Mouse (Mus musculus) spleen, postnatal 10 days (tissue): Measurements from ENCODE around the gene Hmox2.
A peak's percentile ranks its signal among the peaks of the same experiment; 100 is the strongest.

ENCODE experiments used
- DNase-seq, 2 experiments: peaks; one replicate each; pipeline ENCODE4 v3.0.0; 2021 to 2022; ENCODE audit warnings: low spot score in 2 of 2

Hmox2 gene

DNA sequence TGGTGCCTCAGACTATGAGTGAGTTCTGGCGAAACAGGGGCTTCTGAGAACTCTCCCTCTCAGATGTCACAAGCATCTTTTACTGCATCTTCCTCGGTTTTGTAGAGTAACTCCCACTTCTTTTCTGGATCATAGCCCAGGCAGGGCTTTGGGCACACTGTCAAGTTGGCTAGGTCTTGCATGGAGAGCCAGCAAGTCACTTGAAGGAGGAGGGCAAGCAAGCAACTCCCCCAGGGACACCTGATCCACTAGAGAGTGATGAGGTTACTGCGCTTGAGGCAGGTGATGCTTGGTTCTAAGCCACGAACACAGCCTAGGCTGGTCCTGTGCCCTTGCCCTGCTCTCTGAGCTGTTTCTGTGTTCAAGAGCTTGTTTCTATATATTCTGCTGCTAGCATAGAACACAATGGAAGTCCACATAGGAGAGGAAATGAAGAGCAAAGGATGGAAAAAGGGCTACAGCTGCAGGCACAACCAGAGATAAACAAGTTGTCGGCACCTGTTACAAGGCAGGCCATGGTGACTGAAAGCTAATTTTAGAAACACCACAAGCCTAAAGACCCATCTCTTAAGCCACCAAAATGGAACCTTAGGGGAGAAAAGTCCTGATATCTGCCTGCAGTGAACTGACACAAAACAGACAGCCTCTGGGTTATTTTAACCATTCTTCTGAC, 55.5 kb downstream of the Hmox2 start:
- peak in 1 of 2 experiments; percentile 22 for DNase-seq

DNA sequence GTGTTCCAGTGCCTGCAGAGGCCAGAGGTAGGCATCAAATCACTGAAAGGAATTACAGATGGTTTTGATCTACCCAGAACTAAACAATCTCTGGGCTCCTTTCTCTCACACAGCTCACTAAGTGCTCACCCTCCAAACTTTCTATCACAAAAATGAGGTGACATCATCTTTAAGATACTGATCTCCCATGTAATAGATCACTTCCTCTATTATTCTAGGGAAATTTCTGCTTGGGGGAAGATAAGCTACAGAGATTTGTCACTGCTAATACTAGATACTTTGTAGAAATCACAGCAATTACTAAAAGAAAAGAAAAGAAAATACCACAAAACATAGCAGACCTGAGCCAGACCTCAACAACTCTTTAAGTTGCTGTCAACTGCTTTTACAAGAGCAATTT, 56.4 kb downstream of the Hmox2 start:
- no peak for DNase-seq

DNA sequence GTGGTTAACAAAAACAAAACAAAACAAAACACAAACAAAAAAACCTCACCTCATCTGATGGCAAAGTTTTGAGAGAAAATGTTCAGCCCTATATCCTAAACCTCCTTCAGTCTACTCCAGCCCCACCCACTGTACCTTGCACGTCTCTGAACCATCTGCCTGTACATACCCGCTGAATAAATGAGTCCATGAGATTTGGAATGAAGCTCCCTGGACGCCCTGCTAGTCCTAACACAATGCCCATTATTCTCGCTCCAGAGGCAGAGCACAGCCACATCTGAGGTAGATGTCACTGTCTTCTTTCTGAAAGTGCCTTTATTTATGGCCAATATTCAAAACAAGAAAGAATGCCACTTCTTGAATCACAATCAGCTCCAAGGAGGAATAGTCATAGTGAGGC, 59.5 kb downstream of the Hmox2 start:
- no peak for DNase-seq

DNA sequence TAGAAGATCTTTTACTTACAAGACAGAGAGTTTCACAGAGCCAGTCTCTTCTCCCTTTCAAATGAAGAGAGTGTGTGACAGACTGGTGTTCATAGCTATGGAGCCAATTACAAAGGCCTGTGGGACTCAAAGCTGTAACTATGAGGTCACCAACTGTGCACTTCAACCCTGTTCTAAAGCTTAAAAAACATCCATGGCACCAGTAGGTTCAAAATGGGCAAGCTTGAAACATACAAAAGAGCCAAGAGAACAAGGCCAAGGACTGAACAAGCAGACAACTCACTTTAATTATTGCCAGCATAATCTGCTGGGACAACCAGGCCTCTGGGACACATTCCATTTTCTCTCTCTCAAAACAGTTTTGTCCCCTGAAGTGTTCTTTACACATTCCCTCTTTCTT, 62.0 kb downstream of the Hmox2 start:
- DNase-seq = no peak

DNA sequence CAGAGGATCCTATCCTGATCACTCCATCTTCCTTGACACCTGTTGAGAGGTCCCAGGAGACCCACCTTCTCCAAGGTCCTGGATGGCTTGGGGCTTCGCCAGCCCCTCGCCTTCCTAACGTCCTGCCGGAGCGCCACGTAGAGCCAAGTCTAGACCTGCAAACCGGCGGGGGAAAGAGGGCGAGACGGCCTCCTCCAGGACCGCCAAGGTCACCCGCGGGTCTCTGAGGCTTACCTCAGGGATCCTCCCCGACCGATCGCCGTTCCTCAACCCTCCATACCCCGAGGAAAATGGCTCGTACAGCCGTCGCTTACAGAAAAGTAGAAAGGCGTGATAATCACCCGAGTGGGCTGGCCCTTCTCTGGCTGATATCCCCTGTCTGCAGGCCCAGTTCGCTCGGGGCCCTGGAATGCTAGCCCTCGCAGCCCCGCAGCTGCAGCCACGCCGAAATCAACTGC, 63.2 kb downstream of the Hmox2 start:
- DNase-seq = no peak

DNA sequence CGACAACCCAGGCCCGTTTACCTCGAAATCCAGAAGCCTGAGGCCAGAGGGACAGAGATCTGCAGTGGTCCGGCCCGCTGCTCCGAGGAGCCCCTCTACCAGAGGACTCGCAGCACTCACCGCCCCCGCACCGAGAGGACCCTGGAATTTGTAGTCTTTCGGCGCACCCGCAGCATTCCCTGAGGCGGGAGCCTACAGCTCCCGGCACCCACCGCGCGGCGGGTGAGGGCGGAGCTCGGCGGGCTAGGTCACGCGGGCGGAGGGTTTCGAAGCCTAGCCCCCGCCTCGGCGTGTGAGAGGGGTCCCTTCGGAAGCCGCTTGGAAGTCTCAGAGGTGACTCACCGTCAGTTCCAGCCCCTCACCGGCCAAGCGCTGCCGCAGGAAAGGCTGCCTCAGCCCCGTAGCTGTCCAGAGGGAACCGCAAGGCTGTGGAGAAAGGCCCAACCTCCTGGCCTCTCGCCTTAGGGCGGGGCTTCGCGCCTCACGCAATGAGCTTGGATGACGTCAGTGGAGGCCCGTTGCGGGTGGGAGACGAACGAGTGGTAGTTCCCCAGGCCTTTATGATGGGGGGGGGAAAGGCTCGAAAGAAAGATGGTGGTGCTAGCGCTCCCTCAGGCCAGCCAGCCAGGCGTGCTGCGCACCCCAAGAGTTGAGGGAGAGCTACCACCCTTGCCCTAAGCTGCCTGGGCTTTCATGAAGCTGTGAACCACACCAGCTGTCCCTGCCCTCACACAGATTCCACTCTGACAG, 63.8 kb downstream of the Hmox2 start, which contains the start of gene Cdip1:
Gene Cdip1 (minus strand): TSS at position 483 of the 750 bp plus-strand sequence.
- DNase-seq = peak; percentile 92 to 94

DNA sequence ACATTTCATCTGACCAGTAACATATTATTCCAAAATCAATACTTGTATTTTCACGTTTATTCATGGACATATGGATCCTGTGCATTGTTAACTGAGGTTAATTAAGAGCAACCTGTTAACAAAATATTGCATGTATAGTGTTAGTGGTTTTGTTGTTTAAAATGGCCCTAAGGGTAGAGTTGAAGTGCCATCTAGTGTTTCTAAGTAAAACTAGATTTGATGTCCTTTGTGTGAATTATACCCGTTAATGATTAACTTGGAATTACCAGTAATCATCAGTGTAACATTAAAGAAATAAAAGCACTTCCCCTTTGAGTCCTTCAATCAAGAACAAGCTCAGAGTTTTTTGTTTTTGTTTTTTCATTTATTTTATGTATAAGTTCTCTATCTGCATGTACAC, 65.2 kb downstream of the Hmox2 start:
- no peak for DNase-seq

DNA sequence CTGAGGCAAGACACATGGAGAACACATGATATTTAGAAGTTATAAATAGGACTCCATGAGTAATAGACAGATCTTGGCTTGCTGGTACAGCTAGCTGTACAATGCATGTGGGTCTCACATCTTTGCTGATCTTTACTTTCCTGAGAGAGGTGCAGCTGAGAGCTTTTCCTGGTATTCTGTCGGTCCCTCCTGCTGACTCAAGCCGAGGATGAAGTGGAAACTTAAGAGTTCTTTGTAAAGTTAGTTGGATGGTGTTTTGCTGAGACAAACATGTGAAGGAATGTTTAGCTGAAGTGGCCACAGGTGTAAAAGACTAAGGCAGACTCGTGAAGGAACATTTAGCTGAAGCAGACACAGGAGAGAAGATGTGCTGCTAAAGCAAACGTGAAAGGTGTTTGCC, 70.5 kb downstream of the Hmox2 start:
- no peak for DNase-seq
